Mouse (Mus musculus) brain, embryonic 14.5 days (tissue): ENCODE measurements around the gene Atp2b1. TPM values are rescaled to one million over a fixed set of nuclear protein-coding genes. Genes with fewer than 3 reads are reported as not detected.

Source experiments
- DNase-seq: peaks from one replicate; pipeline ENCODE4 v3.0.0-alpha.2; 2011; ENCODE audit warnings: low read depth
- CTCF ChIP-seq: fragments of 200-500 bp; IDR thresholded peaks from 2 replicates; pipeline ENCODE4 v1.5.1; 2012; ENCODE audit warnings: inconsistent platforms, mild to moderate bottlenecking, moderate library complexity, borderline replicate concordance; ENCODE audit not compliant: insufficient read depth, insufficient read length; ENCODE audit errors: extremely low read depth
- POLR2A ChIP-seq: fragments of 200-500 bp; IDR thresholded peaks from 2 replicates; pipeline ENCODE4 v1.6.1; 2012; ENCODE audit warnings: mild to moderate bottlenecking, inconsistent platforms, borderline replicate concordance; ENCODE audit not compliant: poor library complexity, insufficient read depth, insufficient read length, severe bottlenecking; ENCODE audit errors: extremely low read depth
- polyA plus RNA-seq: library from polyadenylated mRNA; depleted of rRNA; stranded (reverse); fragments of >200 nt; gene quantifications from 2 replicates; pipeline ENCODE4 v1.2.3, GENCODE M21; 2012

Gene Atp2b1
- polyA plus RNA-seq, 1 experiment = 92.4 TPM

DNA sequence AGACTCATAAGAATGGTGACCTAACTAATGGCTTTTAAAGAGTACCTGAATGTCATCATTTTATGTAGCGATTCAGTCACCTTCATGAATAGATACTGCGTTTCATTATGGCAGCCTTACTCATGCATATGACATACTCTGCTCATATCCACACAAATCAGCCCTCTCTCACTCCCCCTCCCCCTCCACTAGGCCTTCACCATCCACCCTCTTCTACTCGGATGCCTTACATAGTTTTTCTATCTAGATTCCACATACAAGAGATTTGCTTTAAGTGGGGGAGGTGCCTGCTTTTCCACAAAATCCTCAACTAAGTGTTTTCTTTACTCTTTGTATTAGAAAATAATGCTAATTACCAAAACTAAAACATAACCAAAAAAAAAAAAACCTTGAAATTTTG, 96.9 kb downstream of the Atp2b1 start:
- no peak for DNase-seq
- TF ChIP-seq CTCF = no peak
- TF ChIP-seq POLR2A = no peak

DNA sequence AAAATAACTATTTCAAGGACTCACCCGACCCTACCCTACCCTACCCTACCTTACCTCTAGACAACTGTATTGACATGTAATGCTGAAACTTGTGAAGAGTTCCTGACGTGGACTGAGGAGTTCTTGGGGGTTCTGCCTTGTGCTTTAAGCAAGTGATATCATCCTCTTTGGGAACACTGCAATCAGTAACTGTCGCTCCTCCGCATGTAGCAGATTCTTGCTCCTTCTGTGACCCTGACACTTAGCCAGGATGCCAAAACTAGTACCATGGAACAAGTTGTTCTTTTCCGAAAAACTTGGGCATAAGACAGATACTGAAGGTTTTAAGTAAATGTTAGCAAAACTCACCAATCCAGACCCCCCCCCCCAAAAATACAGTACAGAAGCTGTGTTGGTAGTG, 97.9 kb downstream of the Atp2b1 start:
- no peak for DNase-seq
- no peak for TF ChIP-seq POLR2A
- TF ChIP-seq CTCF = no peak

DNA sequence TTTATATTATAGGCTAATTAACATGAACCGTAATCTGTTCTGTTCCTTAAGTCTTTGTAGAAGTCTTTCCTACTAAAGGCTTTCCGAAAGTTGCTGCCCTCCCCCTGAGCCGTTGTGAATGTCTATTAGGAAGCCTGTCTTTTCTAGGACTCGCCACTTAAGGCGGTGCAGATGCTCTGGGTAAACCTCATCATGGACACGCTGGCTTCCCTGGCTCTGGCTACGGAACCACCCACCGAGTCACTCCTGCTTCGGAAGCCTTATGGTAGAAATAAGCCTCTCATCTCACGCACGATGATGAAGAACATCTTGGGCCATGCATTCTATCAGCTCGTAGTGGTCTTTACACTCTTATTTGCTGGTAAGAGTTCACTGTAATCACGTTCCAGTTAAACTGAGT, 100.5 kb downstream of the Atp2b1 start:
- TF ChIP-seq POLR2A (no peak), CTCF (no peak)
- DNase-seq = no peak

DNA sequence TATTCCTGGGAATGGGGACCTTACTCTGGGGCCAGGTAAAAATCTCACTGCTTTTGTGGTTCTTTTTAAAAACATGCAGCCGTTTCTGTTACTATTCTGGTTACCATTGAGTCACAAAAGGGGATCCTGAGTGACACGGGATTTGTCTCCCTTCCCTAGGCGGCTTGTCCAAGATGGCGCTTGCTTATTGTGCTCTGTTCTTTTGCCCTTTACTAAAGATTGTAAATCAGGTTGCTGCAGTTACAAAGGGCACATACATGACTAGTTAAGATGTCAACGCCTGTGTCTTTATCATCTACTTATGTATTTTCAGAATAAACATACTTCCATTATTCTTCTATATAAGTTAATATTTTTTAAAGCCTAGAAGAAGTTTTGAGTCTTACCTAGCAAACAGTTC, 102.8 kb downstream of the Atp2b1 start:
- peak; percentile 8 for DNase-seq
- TF ChIP-seq CTCF (no peak), POLR2A (no peak)

DNA sequence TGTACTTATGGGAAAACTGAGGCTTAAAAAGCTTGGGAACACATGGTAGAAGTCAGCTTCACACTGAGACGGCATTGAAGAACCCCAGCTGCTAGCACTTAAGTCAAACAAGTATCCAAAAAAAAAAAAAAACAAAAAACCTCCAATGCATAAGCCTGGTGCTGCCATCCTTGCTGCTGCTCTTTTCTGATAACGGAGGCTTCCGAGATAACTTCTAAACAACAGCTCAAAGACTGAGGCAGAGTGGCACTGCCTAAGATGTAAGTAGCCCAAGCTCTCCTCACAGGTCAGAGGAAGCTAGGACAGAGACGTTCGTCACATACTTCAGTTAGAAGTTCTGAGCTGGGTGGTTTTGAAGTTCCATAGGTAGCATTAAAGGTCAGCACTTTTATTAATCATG, 113.3 kb downstream of the Atp2b1 start:
- DNase-seq = no peak
- TF ChIP-seq POLR2A (no peak), CTCF (no peak)

DNA sequence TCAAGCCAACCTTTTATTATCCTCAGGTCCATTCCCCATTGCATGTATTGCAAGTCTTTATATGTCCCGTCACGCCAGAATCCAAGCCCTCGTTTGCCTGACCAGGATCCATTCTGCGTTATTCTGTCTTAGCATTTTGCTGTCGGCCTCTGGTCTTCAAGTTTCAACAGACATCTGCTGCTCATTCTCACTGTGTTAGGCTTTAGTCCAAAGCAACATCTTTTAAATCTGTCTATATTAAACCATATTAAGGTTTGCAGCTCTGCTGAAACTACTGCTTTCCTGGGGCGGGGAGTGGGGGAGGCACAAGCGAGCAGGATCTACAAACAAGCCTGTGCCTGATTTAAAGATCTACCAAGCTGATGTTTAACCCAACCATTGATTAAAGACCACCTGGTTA, 115.6 kb downstream of the Atp2b1 start:
- no peak for TF ChIP-seq CTCF
- TF ChIP-seq POLR2A = no peak
- no peak for DNase-seq

DNA sequence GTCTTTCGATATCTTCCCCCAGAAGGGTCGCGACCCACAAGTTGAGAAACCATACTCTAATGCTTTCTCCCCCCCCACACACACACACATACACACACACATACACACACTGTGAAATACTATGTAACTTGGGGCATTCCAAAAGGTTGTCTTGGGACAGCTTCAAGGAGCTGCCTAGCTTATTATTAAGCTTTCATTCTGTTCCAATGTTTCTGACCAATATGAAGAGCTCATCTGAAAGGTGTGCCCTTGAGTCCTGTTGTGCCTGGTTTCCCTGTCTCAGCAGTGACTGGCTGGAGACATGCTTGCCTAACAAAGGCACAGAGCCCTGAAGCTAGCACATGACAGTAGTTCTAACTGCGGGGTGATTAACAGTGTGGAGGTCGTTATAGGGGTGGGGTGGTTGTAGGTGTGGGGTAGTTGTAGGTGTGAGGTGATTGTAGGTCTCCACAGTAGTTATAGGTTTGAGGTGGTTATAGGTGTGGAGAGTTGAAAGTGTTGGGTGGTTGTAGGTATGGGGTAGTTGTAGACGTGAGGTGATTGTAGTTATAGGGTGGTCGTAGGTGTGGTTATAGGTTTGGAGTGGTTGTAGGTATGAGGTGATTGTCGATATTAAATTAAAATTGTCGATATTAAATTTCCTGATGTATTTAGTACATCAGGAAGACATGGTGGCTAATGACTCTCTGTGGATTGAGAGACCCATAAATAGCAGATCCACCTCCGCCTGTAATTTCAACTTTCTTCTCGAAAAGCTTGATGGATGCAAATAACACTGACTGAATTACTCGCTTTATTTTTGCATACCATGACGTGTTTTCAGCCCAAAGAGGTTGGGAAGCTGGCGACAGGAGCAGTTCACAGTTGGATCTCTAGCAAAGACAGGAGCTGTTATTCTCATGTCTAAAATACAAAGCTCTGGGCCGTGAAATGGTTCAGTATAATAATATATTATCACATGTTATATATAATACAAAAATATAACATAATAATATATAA, 119.9 kb downstream of the Atp2b1 start:
- DNase-seq = no peak
- TF ChIP-seq POLR2A (no peak), CTCF (no peak)

DNA sequence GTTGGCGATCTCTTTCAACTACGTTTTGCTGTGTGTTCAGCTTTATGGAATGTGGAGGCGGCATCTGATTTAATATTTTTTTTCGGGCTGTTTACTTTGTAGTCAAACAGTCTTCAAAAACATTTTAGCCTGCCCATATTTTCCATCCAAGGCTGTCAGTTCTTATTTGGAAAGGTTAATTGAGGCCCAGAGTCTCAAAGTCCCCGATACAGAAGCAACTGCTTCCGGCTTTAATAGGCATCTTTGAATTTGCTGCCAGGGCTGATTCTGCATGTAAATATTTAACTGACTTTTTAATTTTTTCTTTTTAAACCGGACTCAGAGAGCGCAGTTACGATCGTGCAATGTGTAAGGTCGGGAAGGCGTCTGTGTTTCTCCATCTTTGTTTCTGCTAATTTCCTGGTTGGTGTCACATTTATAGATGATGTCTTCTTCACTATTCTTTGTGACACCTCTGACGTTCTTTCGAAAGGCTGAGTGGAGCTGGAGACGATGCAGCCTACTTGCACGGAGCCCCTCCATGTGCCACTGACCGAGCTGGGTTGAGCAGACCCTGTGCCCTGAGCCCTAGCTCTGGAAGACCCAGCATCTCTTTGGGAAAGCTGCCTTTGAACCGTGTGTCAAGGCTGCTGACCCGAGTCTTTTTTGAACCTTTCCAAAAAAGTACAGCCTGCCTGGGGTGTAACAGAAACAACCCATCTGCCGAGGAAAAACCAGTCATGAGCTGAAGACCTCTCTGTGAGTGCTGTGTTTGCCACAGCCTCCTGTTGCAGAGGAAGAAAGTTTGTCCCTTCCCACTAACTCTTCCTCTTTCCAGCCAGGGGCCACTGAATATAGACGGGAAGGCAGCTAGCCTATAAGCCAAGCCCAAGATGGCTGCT, 123.2 kb downstream of the Atp2b1 start:
- no peak for TF ChIP-seq POLR2A
- no peak for TF ChIP-seq CTCF
- no peak for DNase-seq

DNA sequence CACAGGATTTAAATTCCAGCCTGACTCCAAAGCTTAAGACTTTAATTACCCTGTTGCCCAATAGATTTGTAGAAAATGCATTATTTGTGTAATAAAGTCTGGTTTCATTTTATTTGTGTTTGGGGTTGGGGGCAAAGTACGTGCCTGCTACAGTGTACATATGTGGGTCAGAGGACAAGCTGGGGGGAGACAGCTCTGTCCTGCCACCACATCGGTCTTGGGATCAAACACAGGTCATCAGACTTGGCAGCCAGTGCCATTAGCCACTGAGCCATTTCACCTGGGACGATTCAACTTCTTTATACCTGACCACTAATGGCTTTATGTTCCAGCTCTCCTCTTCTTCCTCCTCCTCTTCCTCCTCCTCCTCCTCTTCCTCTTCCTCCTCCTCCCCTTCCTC, 124.7 kb downstream of the Atp2b1 start:
- TF ChIP-seq POLR2A = no peak
- TF ChIP-seq CTCF = no peak
- DNase-seq = no peak

DNA sequence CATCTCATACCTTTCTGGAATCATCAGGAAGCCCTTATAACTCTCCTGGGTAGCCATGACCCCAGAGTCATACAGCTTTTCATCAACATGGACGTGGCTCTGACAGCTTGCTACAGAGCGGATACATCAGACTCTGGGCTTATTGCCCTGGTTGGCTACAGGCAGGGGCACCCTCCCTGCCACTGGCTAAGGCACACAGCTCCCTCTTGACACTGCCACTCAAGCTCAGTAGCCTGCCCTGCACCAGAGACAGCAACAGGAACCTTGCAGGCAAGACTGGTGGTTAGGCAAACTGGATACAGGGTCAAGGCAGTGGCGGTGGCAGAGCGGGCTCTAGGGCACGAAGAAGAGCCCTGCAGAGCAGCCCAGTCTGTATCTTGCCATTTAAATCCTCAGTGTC, 126.0 kb downstream of the Atp2b1 start:
- TF ChIP-seq POLR2A = no peak
- TF ChIP-seq CTCF = no peak
- no peak for DNase-seq

DNA sequence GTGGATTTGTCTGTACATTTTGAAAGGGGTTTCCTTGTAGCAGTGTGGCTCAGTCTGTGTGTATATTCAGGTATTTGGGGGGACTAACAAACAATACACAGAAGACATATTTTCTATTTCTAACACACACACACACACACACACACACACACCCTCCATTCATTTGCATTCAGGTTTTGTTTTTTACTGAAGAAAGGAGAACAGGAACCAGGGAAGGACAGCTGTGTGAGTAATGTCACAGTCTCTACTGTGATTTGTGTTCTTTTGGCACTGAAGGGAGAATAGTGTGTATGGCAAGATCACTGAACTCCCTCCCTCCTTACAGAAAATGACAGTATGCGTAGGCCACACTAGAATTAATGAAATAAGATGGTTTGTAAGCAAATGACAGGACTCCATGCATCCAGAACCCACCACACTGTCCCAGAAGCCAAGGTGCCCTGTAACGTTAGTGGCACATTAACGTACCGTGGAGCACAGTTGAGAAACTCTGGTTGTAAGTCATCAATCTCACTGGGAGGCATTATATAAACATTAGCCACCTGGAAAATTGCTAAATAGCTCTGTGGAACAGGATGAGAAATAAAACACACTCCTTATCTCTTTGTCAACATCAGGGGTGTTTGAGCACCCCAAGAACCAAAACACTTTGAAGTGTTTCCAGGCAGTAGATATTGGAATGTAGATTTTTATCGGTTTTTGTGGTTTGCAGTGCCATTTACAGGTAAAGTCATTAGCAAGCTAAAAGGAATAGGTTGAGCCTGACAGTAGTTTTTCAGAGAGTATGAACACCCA, 132.7 kb downstream of the Atp2b1 start:
- TF ChIP-seq CTCF = no peak
- TF ChIP-seq POLR2A = no peak
- no peak for DNase-seq

DNA sequence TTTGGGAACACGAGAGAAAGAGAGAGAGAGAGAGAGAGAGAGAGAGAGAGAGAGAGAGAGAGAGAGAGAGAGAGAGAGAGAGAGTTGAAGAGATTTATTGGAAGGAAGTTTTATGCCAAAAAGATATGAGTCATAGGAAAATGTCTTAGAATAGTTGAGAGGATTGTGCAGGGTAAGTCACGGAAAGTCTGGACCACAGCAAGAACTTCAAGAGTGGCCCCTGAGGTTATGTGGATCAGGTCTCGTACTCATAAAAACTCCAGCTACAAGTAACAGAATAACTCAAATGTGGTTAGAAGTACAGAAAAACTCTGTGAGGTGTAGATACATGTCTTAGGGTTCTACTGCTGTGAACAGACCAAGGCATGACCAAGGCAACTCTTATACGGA, 133.3 kb downstream of the Atp2b1 start:
- DNase-seq = no peak
- TF ChIP-seq POLR2A = no peak
- TF ChIP-seq CTCF = no peak
